Mouse (Mus musculus) cortical plate, adult 2 months (tissue): Measurements from ENCODE around the gene Dpep1. TPM values are rescaled to one million over a fixed set of nuclear protein-coding genes. Genes with fewer than 3 reads are reported as not detected.
"Not testable (repeated sequence)": the region's sequence is repeated elsewhere in the genome, so short reads cannot be mapped to it uniquely, and the experiment has no call there.

ENCODE experiments used
- H3K27ac ChIP-seq: fragments of 200-500 bp; 2 replicates; pipeline ENCODE4 v1.5.1; 2012; ENCODE audit warnings: low read length, control low read depth, inconsistent platforms; ENCODE audit not compliant: insufficient read depth
- H3K4me1 ChIP-seq: fragments of 200-500 bp; 2 replicates; pipeline ENCODE4 v1.6.1; 2011; ENCODE audit warnings: low read length; ENCODE audit not compliant: control insufficient read depth, insufficient read depth
- H3K4me3 ChIP-seq: fragments of 200-500 bp; 2 replicates; pipeline ENCODE4 v1.5.1; 2011; ENCODE audit warnings: mild to moderate bottlenecking, low read length, control low read depth; ENCODE audit not compliant: insufficient read depth
- CTCF ChIP-seq: fragments of 200-500 bp; IDR thresholded peaks from 2 replicates; pipeline ENCODE4 v1.5.1; 2011; ENCODE audit warnings: mild to moderate bottlenecking, control low read depth, low read length; ENCODE audit not compliant: insufficient read depth; ENCODE audit errors: extremely low read depth
- POLR2A ChIP-seq: fragments of 200-500 bp; IDR thresholded peaks from 2 replicates; pipeline ENCODE4 v1.6.1; 2011; ENCODE audit warnings: mild to moderate bottlenecking, low read length, control low read depth; ENCODE audit not compliant: insufficient read depth; ENCODE audit errors: extremely low read depth
- polyA plus RNA-seq: library from polyadenylated mRNA; depleted of rRNA; stranded (reverse); fragments of >200 nt; gene quantifications from 2 replicates; pipeline ENCODE4 v1.2.3, GENCODE M21; 2012

Dpep1 gene
- polyA plus RNA-seq, 1 experiment: not detected

- H3K4me3 ChIP-seq: no peak overlapping the region
- peaks cover 4% of the 10 kb centered on the region; the same call in 1 of the 2 replicates for H3K4me1 ChIP-seq
- no peak overlapping the region for H3K27ac ChIP-seq
- TF ChIP-seq CTCF (no peak), POLR2A (no peak)
Observed at GRCm38 (mm10) chr8:123228416-123228815, 42.4 kb downstream of the Dpep1 start.

- not testable (repeated sequence) for H3K4me3 ChIP-seq, H3K4me1 ChIP-seq, H3K27ac ChIP-seq
Observed at GRCm38 (mm10) chr8:123230326-123230725, 44.3 kb downstream of the Dpep1 start.

DNA sequence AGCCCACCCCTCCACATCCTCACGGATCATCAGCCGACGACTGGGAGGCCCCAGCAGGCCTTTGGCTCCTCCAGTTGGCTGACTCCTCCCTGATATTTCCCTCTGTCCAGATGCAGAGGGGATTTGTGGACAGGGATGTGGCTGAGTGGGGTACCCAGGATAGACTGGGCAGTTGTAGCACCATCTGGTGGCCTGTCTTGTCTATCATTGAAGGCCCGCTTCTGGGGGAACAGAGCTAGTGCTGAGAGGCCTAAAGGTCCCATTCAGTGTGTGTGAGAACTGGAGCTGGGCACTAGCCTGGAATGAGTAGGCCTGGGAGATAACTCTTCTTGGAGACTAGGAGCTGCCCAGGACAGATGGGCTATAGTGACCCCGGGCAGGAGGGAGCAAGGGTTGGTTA is 45.7 kb downstream of the Dpep1 start:
- H3K4me3 ChIP-seq: no peak overlapping the region
- TF ChIP-seq CTCF (no peak), POLR2A (no peak)
- no peak overlapping the region for H3K27ac ChIP-seq

DNA sequence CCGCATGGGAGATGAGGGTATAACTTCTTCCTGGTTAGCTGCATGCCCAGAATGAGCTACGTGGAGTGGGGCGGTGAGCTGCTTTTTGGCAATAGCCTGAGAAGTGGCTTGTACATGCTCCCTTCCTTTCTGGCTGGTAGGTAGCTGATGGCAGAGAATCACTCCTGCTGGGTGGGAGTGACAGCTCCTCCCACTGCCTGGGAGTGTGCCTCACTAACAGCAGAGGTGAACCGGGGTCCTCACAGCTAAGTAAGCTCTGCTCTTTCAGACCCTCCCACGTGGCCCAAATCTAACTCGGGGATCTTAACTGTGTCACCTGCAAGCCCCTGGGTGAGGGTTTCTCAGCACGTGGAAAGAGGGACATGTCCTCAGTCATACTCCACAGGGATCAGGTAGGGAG is 46.5 kb downstream of the Dpep1 start:
- TF ChIP-seq POLR2A (no peak; the same call in 1 of the 2 replicates), CTCF (no peak)
- Histone ChIP-seq H3K4me1 (peaks cover 4% of the 10 kb centered on the region), H3K27ac (peak overlapping the region; percentile 51; the same call in 1 of the 2 replicates), H3K4me3 (no peak overlapping the region)

More for the DNA sequence above, 45.7 kb downstream of the Dpep1 start:
- H3K4me1 ChIP-seq: peaks cover 4% of the 10 kb centered on the region

GRCm38 (mm10) chr8:123233300-123233699 is 47.3 kb downstream of the Dpep1 start:
- H3K4me3 ChIP-seq: peak overlapping the region; percentile 89; the same call in 1 of the 2 replicates
- TF ChIP-seq POLR2A (peak; percentile 57; the same call in 1 of the 2 replicates), CTCF (no peak)
- peak overlapping the region; percentile 51; the same call in 1 of the 2 replicates for H3K27ac ChIP-seq

DNA sequence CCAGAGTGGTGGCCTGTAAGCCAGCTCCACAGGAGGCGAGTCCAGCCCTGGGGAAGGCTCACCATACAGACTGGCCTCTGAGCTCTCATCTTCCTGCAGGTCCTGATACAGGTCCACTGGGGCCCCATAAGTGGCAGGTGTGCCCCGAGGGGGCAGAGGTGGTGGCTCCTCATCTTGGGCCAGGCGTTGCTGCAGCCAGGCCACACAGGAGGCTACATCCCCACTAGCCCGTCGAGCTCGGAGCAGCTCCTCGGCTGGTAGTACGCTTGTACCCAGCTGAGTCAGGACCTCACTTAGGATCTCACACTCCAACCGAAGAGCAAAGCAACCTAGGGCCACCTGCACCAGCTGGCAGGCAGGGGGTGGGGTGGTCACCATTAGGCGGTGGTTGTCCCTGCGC is 47.7 kb downstream of the Dpep1 start:
- H3K27ac ChIP-seq: peak overlapping the region; percentile 22
- TF ChIP-seq CTCF (no peak), POLR2A (no peak)
- peaks cover 2% of the 10 kb centered on the region for H3K4me1 ChIP-seq
- H3K4me3 ChIP-seq: peak overlapping the region; percentile 89

More at GRCm38 (mm10) chr8:123233300-123233699, 47.3 kb downstream of the Dpep1 start:
- H3K4me1 ChIP-seq: peaks cover 2% of the 10 kb centered on the region

GRCm38 (mm10) chr8:123234918-123235519 is 49.0 kb downstream of the Dpep1 start:
- H3K27ac ChIP-seq: peak overlapping the region; percentile 76
- TF ChIP-seq CTCF (no peak), POLR2A (peak; percentile 87)
- H3K4me1 ChIP-seq: peaks cover 2% of the 10 kb centered on the region
- H3K4me3 ChIP-seq: peak overlapping the region; percentile 89

DNA sequence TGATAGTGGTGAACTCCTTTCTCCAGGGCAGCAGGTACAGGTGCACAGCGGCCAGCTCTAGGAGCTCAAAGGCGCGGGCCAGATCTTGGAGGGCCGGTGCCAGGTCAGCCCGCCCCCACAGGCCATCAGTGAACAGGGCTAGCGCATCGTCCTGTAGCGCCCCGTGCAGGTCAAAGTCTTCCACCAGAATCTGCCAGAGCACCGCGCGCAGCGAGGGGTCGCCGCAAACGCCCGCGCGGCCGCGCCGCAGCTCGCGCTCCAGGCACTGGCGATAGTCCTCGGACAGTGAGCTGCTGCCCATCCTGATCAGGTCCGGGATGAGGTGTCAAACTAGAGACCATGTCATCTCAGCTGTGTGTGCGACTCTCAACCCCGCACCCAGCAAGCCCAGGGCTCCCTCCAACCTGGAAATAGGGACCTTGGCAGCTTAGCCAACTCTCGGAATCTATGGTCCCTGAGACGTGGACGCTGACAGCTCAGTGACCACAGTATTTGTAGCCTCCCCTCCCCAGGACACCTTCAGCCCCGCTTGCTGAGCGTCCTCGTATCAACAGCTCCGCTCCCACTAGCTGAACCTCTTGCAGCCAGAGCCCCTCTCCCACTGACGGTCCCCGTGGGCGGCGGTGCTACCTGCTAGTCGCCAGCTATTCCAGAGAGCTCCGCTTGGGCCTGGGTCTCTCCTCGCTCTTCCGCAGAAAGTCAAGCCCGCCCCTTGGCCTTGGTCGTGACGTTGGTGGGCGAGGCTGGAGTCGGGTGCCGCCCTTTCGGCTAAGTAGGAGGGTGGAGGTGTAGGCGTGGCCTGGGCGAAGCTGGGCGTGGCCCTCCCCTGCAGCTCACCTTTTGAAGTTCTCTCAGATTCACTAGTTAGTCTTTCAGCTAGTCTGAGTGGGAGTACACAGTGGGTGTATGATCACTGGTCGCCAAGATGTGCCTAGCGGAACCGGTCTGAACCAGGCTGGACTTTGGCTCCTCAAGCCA is 49.8 kb downstream of the Dpep1 start, which contains the start of gene Spata2l:
Gene Spata2l (minus strand): TSS at position 714 of the 978 bp plus-strand sequence.
- Histone ChIP-seq H3K27ac (peak within 1 kb of the TSS; percentile 76), H3K4me1 (peaks cover 2% of the 10 kb centered on the region), H3K4me3 (peak within 1 kb of the TSS; percentile 89)
- TF ChIP-seq POLR2A: peak; percentile 74; the same call in 1 of the 2 replicates
- TF ChIP-seq CTCF: no peak

GRCm38 (mm10) chr8:123239398-123239797 is 53.4 kb downstream of the Dpep1 start:
- TF ChIP-seq CTCF: no peak
- TF ChIP-seq POLR2A: no peak
- H3K4me3 ChIP-seq: no peak overlapping the region
- no peaks in the 10 kb centered on the region for H3K4me1 ChIP-seq
- H3K27ac ChIP-seq: no peak overlapping the region
